Mouse (Mus musculus): ENCODE measurements around the gene Thegl.
"Not testable (repeated sequence)": the region's sequence is repeated elsewhere in the genome, so short reads cannot be mapped to it uniquely, and the experiment has no call there.

Gene Thegl

DNA sequence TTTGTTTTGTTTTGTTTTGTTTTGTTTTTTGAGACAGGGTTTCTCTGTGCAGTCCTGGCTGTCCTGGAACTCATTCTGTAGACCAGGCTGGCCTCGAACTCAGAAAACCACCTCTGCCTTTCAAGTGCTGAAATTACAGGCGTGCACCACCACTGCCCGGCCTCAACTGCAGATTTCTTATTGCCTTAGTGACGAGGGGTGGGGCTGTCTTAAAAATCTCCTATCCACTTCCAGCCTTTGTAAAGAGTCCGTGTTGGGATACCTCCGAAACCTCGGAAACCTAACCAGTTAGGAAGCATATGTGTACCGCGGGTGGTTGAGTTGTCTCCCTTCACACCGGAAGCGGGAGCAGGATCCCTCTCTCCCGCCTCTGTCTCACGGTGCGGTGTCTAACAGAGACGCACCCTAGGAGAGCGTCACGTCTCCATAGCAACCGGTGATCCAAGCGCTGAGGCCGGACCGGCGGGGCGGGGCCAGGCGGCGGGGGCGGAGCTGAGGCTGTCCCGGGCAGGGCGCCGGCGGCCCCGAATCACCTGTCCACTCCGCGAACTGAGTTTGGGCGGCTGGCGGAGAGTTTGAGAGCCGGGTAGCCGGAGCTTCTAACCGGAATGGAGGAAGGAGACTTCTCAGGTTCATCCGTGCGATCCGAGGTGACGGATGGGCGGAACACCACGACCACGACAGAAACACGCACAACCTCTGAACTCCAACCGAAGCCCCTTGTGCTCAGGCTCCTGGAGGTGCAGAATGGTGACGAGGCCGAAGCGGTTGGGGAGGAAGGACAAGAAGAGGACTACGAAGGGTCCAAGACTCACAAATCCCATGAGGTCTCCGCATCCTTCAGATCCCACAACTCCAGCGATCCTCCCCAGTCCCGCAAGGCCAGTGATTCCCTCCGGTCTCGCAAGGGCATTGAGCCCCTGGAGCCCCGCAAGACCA, at the start of gene Thegl:
Gene Thegl, plus strand, starts transcription at position 480 of the 939 bp plus-strand sequence.
- peak; percentile 69 for DNase-seq (ENCODE audit: low read depth, low spot score)

DNA sequence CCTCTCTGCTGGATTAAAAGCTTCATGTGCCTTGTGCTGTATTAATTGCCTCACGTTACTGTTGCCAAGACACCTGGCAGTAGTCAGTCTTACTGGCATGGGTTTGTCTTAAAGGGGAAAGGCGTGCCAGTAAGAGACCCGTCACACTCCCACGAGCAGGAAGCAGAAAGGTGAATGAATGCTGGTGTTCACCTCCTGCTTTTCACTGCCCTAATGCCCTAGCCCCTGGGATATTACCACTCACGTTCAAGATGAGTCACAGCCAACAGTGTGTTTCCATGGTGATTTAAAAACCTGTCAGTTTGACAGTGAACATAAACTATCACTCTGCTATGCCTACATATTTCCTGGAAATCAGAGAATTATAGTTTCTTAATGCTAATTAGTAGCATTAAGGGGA, 46.6 kb upstream of the Thegl start:
- DNase-seq (ENCODE audit: low read depth, low spot score), result no peak

DNA sequence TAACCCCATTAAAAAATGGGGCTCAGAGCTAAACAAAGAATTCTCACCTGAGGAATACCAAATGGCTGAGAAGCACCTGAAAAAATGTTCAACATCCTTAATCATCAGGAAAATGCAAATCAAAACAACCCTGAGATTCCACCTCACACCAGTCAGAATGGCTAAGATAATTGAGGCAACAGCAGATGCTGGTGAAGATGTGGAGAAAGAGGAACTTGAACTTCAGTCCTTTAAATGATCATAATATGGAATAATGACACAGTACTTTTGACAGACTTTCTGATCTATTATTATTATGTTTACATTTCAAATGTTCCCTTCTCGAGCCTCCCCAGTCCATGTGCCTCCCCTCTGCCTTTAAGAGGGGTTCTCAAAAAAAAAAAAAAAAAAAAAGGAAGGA, 44.7 kb upstream of the Thegl start:
- DNase-seq (ENCODE audit: low read depth, low spot score), result not testable (repeated sequence)

GRCm38 (mm10) chr5:76973488-76973887, 42.3 kb upstream of the Thegl start:
- no peak for DNase-seq (ENCODE audit: low read depth, low spot score)

- DNase-seq (ENCODE audit: low read depth, low spot score), result no peak
These were observed 41.6 kb upstream of the Thegl start for GRCm38 (mm10) chr5:76974207-76974553.

DNA sequence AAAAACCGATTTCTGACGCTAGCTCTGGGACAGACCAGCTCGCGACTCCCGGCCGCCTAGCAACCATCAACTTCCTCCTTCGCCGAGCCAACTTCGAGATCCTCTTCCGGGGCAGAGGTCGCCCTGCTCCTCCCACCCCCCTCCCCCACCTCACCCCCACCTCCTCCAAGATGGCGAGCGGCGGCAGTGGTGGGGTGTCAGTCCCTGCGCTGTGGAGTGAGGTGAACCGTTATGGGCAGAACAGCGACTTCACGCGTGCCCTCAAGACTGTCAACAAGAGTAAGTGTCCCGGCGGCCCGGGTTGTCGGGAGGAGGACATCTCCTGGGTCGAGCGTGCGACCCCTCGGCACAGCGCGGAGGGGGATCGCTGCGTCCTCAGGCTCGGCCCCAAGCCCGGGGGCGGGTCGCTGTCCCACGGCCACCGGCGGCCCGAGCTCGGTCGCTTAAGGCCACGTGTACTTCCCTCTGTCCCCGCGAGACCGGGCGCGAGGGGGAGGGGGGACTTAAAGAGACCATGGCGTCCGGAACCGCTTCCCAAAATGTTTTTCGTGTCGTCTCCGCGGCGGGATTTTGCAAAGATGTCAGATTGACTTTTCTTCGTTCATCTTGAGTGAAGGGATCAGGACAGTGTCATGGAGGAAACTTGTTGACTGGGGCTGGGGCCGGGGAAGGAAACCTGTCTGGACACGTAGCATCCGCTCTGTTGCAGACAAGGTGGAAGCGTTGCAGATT, 41.1 kb upstream of the Thegl start, which contains the start of gene Srp72:
Gene Srp72, plus strand, starts transcription at position 130 of the 732 bp plus-strand sequence.
- peak; percentile 89 for DNase-seq (ENCODE audit: low read depth, low spot score)

- DNase-seq (ENCODE audit: low read depth, low spot score), result no peak
These were observed 40.1 kb upstream of the Thegl start for GRCm38 (mm10) chr5:76975736-76976135.

GRCm38 (mm10) chr5:76984015-76984414, 31.8 kb upstream of the Thegl start:
- DNase-seq (ENCODE audit: low read depth, low spot score), result no peak

- DNase-seq (ENCODE audit: low read depth, low spot score), result no peak
These were observed 25.0 kb upstream of the Thegl start for GRCm38 (mm10) chr5:76990789-76991188.

DNA sequence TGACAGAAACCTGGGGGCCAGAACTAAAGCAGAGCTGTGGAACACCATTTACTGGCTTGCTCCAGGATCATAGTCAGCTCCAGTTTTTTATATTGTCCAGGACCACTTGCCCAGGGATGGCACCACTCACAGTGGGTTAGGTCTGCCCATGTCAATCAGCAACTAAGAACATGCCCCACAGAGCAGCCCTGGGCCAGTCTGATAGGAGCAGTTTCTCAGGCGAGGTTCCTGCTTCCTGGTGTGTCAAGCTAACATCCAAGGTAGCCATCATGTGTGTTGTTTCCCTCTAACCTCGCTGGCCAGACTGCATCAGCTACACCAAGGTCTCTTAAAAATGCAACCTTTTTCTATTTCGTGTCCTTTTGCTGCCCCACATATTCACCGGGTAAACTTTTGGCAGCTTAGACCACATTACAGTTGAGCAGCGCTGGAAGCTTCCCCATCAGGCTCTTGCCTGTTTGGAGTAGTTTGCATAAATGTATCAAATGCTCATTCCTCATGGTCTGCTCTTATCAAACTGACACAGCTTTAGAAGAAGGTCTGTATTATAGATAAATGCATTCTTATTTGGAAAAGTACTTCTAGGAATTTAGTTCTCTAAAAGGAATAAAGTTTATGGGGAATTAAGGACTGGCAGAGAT, 22.5 kb upstream of the Thegl start:
- DNase-seq (ENCODE audit: low read depth, low spot score), result no peak

DNA sequence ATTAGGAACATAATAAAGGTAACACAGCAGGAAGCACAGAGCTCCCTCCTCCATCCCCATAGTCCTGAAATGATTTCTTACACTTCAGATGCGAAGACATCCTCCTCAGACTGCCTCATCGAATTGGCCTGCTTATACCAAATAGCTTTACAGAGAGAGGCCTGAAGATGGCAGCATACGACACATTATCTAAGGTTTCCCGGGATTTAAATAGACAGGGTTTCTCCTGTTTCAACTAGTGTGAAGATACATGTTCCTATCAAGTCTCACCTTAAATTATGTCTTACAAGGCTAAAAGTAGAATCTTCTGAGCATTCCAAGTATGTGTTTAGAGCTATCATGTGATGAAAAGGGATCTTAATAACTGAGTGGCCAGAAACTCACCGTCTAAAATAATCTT, 17.4 kb upstream of the Thegl start:
- DNase-seq (ENCODE audit: low read depth, low spot score), result peak; percentile 21

- no peak for DNase-seq (ENCODE audit: low read depth, low spot score)
These were observed 14.6 kb upstream of the Thegl start for GRCm38 (mm10) chr5:77001192-77001591.

DNA sequence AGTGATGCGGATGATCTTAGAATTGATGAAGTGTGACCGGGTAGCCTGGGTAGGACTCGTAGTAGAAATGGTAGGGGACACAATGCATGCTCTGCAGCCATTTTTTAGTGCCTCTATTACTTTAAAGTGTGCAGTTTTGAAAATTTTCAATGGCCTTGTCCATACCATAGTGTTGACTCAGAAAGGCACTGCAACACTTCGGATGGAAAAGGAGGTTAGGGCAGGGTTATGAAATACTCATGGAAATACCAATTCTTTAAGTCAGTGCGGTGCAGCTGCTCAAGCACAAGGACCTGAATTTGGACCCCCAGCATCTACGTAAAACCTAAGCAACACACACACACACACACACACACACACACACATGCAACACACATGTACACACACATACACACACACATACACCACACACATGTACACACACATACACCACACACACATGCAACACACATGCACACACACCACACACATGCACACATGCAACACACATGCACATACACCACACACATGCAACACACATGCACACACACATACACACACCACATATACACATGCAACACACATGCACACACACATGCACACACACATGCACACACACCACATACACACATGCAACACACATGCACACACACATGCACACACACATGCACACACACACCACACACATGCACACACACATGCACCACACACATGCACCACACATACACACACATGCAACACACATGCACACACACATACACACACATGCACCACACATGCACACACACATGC, 11.6 kb upstream of the Thegl start, which contains the start of gene Arl9:
Gene Arl9, plus strand, starts transcription at position 5 of the 771 bp plus-strand sequence.
- DNase-seq (ENCODE audit: low read depth, low spot score), result no peak

DNA sequence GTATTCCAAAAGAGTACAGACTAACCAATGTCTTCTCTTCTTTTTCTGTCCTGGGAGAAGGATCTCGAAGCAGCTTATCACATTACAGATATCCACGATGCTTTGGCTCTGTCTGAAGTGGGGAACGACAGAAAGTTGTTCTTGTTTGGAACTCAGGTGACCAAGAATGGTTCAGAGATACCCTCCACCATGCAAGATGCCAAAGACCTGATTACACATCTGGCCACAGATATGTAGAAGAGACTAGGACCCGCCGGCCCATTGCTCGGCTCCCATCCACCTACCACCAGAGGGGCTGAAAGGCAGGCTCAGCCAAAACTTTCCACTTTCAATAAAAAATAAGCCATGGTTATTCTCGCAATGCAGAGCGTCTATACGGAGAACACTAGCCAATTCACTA, 5.5 kb upstream of the Thegl start:
- DNase-seq (ENCODE audit: low read depth, low spot score), result no peak

DNA sequence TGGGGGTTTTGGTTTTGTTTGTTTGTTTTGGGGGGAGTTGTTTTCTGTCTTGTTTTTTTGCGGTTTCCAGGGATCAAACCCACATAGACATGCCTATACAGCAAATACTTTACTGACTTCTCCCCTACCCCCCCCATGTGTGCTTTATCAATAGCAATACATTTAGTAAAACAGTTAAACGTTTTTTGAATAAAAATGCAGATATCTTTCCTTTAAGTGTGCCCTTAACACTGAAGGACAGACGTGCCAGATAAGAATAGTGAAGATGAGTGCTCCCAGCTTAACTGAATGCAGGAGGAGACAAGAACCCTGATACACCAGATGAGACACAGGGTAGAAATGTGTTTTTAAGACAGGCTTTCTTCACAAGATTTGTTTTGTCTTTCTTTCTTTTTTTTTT, 4.7 kb upstream of the Thegl start:
- no peak for DNase-seq (ENCODE audit: low read depth, low spot score)

DNA sequence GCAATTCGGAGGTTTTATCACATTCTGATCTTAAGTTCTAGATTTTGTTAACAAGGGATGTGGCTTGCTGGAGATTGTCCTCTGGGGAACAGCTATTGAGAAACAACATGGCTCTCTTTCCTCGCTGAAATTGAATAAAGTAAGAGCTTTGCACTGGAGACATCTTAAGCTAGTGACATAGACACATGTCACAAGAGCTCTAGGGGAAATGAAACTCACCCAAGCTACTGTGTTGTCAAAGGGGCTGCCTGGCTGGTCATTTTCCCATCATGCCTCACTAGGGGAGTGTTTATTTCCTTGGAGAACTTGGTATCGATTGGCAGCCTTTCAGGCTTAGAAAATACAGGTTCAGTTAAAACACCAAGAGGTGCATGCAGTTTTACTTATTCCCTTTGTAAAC, 2.7 kb upstream of the Thegl start:
- DNase-seq (ENCODE audit: low read depth, low spot score), result no peak

DNA sequence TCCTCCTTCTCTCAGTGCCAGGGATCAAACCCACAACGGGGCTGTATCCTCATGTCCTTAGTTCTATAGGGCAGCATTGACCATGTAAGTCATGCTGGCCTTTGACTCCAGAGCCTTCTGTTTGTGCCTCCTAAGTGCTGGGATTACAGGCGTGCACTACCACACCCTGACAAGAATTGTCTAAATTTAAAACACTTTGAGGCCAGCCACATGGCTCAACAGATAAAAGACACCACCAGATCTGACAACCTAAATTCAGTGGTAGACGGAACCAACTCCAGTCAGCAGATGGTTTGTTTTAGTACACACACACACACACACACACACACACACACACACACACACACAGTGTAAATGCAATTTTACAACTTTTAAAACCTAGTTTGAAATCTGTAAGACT, 12.2 kb downstream of the Thegl start:
- no peak for DNase-seq (ENCODE audit: low read depth, low spot score)

DNA sequence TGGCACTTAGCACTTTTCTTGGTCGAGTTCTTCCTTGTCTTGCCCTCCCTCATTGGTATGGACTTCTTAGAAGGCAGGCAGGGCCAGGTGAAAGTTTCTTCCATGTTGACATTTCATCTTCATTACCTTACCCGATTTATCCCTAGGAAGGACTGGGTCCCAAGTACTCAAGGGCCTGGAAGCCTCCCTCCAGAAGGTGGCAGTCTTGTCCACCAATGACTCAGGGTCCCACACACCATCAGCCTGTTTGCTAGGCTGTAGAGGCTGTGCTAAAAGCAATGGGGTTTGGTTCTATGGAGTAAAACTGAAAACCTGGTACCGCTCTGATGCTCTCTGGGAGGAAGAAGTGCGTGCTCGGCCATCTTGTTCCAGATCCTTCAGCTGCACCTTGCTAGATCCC, 13.9 kb downstream of the Thegl start:
- DNase-seq (ENCODE audit: low read depth, low spot score), result no peak

DNA sequence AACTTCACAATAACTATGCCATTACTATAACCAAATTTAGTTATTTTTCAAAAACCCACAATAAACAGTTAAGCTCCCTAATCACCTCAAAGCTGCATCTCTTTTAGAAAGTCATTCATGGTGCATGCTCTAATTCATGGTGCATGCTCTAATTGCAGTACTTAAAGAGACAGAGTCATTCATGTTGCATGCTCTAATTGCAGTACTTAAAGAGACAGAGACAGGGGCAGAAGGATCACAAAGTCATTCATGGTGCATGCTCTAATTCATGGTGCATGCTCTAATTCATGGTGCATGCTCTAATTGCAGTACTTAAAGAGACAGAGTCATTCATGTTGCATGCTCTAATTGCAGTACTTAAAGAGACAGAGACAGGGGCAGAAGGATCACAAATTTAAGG, 19.3 kb downstream of the Thegl start:
- not testable (repeated sequence) for DNase-seq (ENCODE audit: low read depth, low spot score)

GRCm38 (mm10) chr5:77038451-77038850, 22.6 kb downstream of the Thegl start:
- no peak for DNase-seq (ENCODE audit: low read depth, low spot score)

GRCm38 (mm10) chr5:77039391-77039790, 23.6 kb downstream of the Thegl start:
- no peak for DNase-seq (ENCODE audit: low read depth, low spot score)

All from forelimb bud, embryonic 11.5 days (tissue).